Mouse (Mus musculus) CH12.LX (cell line): ENCODE data around the gene Med1.

Experiments
- BHLHE40 ChIP-seq: IDR thresholded peaks from 2 replicates; pipeline ENCODE4 v1.6.1; 2011; ENCODE audit warnings: mild to moderate bottlenecking, low read depth, low read length, improper control_type of control experiment
- CTCF ChIP-seq, 2 experiments: IDR thresholded peaks in 1 of 2; conservative IDR thresholded peaks in 1 of 2; 2 replicates each; pipeline ENCODE4 v1.5.1; 2011 to 2012; ENCODE audit warnings: low read depth in 2 of 2, low read length in 2 of 2, improper control_type of control experiment in 1 of 2, inconsistent platforms in 1 of 2, mild to moderate bottlenecking in 1 of 2, moderate library complexity in 1 of 2
- ELF1 ChIP-seq: IDR thresholded peaks from 2 replicates; pipeline ENCODE4 v1.6.1; 2014; ENCODE audit warnings: low read depth, mild to moderate bottlenecking, inconsistent platforms, low read length, improper control_type of control experiment
- EP300 ChIP-seq: IDR thresholded peaks from 2 replicates; pipeline ENCODE4 v1.6.1; 2011; ENCODE audit warnings: low read length, improper control_type of control experiment
- ETS1 ChIP-seq: conservative IDR thresholded peaks from 2 replicates; pipeline ENCODE4 v1.6.1; 2012; ENCODE audit warnings: low read depth, mild to moderate bottlenecking, inconsistent platforms, low read length, improper control_type of control experiment, moderate library complexity
- GABPA ChIP-seq: IDR thresholded peaks from 2 replicates; pipeline ENCODE4 v1.6.1; 2012; ENCODE audit warnings: low read depth, low read length, improper control_type of control experiment, inconsistent platforms; ENCODE audit not compliant: insufficient replicate concordance
- HCFC1 ChIP-seq: IDR thresholded peaks from 2 replicates; pipeline ENCODE4 v1.6.1; 2012; ENCODE audit warnings: low read depth, mild to moderate bottlenecking, inconsistent platforms, low read length, improper control_type of control experiment
- IRF4 ChIP-seq: IDR thresholded peaks from 2 replicates; pipeline ENCODE4 v1.6.1; 2014; ENCODE audit warnings: low read depth, mild to moderate bottlenecking, inconsistent platforms, low read length, improper control_type of control experiment
- MAX ChIP-seq: IDR thresholded peaks from 2 replicates; pipeline ENCODE4 v1.6.1; 2011; ENCODE audit warnings: low read length, improper control_type of control experiment
- MXI1 ChIP-seq: IDR thresholded peaks from 2 replicates; pipeline ENCODE4 v1.6.1; 2011; ENCODE audit warnings: mild to moderate bottlenecking, low read depth, low read length, improper control_type of control experiment
- POLR2A ChIP-seq: IDR thresholded peaks from 2 replicates; pipeline ENCODE4 v1.6.1; 2011; ENCODE audit warnings: low read depth, mild to moderate bottlenecking, improper control_type of control experiment, low read length
- POLR2AphosphoS2 ChIP-seq: IDR thresholded peaks from 2 replicates; pipeline ENCODE4 v1.6.1; 2011; ENCODE audit warnings: low read depth, low read length, improper control_type of control experiment
- TCF12 ChIP-seq: IDR thresholded peaks from 2 replicates; pipeline ENCODE4 v1.6.1; 2014; ENCODE audit warnings: low read depth, mild to moderate bottlenecking, inconsistent platforms, low read length, improper control_type of control experiment
- ZKSCAN1 ChIP-seq: IDR thresholded peaks from 2 replicates; pipeline ENCODE4 v1.6.1; 2012; ENCODE audit warnings: low read depth, inconsistent platforms, low read length, improper control_type of control experiment, borderline replicate concordance

DNA sequence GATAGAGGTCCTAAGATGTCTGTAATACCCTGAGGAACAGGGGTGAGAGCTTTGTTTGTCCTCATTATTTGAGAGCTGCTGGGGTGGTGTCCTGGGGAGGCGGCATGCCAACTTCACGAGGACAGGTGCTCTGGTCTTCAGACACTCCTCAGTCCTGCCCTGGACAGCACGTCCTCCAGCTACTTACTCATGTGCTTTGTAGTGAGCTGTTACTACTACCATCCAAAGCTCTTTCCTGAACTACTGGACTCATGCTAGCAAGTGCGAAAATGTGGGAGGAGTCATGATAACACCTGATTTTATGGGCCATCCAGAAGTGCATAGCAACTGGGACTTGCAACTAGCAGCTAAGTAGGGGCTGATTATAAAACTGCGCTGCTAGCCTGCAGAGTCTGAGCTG is 83.4 kb downstream of the Med1 start:
- TF ChIP-seq MXI1 (no peak), CTCF (conservative IDR thresholded peaks at IDR 0.05 in 1 of 2, IDR thresholded peaks at IDR 0.05 in 1 of 2; ENCODE audit: low read depth in 2 of 2, low read length in 2 of 2) (no peak), BHLHE40 (no peak), POLR2AphosphoS2 (no peak), GABPA (no peak), ETS1 (no peak), IRF4 (no peak), EP300 (no peak), MAX (no peak), HCFC1 (no peak), POLR2A (no peak), TCF12 (no peak), ELF1 (no peak), ZKSCAN1 (no peak)
